Mouse (Mus musculus): ENCODE measurements around the gene Rela. TPM values are rescaled to one million over a fixed set of nuclear protein-coding genes. Genes with fewer than 3 reads are reported as not detected.

Gene Rela
- total RNA-seq, 2 experiments from 2014 or later: 25.4 to 37.1 TPM

DNA sequence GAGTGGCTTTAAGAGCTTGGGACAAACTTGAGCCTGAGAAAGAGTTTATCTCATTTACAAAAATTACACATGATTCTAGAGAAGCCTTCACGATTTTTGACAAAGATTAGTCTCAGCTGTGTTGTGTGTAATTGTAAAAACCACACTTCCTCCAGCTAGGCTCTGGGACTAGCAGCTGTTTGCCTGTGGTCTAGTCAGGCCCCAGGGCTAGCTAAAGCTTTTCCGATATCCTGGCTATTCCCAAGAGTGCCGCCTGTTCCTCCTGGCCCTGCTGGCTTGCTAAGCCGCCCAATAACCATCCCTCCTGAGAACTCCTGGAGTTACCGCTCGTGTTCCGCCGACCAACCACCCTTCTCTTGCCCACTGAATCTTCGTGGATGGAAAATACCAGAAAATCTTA lies 5.2 kb upstream of the Rela start:
- no peak for ATAC-seq (replicated peaks; ENCODE audit: poor library complexity, severe bottlenecking)

DNA sequence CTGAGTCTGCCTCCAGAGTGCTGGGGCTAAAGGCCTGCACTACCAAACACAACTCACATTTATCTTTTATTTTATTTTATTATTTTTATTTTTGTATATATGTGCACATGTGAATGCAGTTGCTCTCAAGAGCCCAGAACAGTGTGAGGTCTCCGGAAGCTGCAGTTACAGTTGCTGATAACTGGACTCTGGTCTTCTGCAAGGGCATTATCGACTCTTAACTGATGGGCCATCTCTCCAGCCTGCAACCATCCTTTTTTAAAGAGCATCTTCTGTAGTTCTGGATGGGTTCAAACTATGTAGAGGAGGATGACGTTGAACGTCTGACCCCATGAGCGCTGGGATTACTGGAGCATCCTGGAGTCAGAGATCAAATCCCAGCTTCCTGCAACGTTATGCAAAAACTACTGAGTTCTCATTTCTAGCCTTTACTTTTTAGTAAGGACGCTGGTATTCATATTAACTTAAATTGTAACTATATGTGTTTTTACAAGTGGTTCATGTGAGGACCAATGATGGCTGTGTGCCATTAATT lies 1.2 kb upstream of the Rela start:
- no peak for ATAC-seq (replicated peaks; ENCODE audit: poor library complexity, severe bottlenecking)

DNA sequence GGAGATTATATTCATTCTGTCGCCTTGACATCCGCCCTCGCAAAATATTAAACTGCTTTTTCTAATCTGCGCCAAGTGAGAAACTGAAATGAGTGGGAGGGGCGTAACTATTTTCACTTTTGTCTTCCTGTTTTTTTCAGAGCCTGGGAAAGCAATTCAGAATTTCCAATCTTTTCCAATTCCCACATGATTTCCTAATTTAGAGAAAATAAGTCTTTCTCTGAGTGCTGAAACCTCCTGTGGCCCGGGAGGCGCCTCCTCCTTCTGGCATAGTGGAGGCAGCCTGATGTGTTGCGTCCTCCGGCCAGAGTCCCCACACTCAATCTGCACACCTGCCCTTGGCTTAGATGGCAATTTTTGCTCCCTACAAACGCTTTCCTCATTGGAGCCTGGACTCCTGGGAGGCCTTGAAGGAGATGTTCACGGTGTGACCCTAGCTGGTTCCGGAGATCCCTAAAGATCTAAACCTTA lies 677 bp upstream of the Rela start:
- peak; percentile 9; the same call in 1 of the 2 replicates for ATAC-seq (replicated peaks; ENCODE audit: poor library complexity, severe bottlenecking)

GRCm38 (mm10) chr19:5638416-5639005 lies 1.2 kb downstream of the Rela start:
- ATAC-seq (replicated peaks; ENCODE audit: poor library complexity, severe bottlenecking): no peak

DNA sequence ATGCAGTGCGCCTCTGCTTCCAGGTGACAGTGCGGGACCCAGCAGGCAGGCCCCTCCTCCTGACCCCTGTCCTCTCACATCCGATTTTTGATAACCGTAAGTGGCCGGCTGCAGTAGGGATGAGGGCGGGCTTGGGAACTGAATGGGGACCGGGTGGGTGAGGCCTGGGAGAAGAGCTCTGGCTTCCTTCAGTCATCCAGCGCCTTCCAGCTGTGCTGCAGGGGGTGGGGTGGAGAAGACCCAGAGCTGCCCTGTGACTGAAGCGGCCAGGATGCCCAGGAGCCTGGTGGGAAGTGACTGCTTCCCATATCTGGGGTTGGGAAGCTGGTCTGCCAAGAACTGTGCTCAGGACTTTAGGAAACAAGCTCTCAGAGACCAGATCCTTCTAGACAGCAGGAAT lies 3.1 kb downstream of the Rela start:
- no peak for ATAC-seq (replicated peaks; ENCODE audit: poor library complexity, severe bottlenecking)

- no peak for ATAC-seq (replicated peaks; ENCODE audit: poor library complexity, severe bottlenecking)
Observed at GRCm38 (mm10) chr19:5641021-5641420, 3.7 kb downstream of the Rela start.

- no peak for ATAC-seq (replicated peaks; ENCODE audit: poor library complexity, severe bottlenecking)
Observed at GRCm38 (mm10) chr19:5641641-5642040, 4.4 kb downstream of the Rela start.

- ATAC-seq (replicated peaks; ENCODE audit: poor library complexity, severe bottlenecking): no peak
Observed at GRCm38 (mm10) chr19:5645280-5645679, 8.0 kb downstream of the Rela start.

DNA sequence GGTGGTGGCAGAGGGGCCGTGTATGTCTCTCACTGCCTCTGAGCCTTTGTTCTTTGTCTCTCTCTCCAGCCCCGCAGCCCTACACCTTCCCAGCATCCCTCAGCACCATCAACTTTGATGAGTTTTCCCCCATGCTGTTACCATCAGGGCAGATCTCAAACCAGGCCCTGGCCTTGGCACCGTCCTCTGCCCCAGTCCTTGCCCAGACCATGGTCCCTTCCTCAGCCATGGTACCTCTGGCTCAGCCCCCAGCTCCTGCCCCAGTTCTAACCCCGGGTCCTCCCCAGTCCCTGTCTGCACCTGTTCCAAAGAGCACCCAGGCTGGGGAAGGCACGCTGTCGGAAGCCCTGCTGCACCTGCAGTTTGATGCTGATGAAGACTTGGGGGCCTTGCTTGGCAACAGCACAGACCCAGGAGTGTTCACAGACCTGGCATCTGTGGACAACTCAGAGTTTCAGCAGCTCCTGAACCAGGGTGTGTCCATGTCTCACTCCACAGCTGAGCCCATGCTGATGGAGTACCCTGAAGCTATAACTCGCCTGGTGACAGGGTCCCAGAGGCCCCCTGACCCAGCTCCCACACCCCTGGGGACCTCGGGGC lies 9.5 kb downstream of the Rela start:
- ATAC-seq (replicated peaks; ENCODE audit: poor library complexity, severe bottlenecking): no peak

DNA sequence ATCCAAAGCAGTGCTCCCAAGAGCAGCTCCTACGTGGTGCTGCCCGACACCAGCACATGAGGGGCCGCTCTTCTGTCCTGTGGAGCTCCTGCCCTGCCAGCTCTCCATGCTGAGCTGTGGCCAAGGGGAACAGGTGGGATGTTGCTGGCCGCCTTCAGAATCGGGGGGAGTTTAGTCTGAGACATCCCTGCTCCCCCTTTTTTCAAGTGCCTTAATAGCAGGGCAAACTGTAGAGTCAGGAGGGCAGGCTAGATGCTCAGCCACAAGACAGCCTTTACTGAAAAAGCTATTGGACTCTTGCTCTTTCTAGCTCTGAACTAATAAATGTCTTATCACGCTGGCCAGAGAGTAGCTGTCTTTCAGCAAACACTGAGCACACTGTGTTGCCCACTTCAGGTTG lies 10.5 kb downstream of the Rela start:
- no peak for ATAC-seq (replicated peaks; ENCODE audit: poor library complexity, severe bottlenecking)

DNA sequence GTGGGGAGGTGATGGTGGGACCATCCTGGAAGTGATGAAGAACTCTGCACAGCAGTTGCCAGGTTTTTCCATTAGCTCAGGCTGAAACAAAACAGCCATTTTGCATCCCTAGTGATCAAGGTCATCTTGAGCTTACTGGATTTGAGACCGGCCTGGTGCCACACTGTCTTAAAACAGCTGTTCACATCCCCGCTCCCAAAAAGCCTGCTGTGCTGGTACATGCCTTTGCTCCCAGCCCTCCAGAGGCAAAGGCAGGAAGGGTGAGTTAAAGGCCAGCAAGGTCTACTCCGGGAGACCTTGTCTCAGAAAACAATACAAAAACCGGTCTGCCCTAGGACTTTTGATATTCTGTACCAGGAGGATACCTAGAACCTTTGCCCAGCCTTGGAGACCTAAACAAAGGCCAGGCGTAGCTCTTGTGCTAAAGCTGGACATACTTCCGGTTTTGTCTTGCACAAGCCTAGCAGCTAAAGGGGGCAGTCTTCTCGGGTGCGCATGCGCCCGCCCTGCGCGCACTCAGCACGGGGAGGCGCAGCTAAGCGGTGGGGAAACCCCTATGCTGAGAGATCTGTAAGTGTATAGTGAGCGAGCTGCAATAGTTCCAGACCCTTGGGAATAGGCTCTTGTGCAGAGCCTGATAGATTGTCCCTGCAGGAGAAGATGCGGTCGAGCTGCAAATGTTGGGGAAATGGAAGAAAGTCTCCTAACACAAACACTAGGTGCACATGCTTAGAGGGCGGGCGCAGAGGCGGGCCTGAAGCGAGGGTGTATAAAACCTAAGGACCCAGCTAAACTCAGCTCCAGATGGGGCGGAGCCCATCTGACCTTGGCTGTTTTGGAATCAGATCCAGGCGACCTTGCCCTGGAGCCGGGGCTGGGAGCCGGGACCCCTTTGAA lies 11.4 kb downstream of the Rela start:
- ATAC-seq (replicated peaks; ENCODE audit: poor library complexity, severe bottlenecking): peak; percentile 69

DNA sequence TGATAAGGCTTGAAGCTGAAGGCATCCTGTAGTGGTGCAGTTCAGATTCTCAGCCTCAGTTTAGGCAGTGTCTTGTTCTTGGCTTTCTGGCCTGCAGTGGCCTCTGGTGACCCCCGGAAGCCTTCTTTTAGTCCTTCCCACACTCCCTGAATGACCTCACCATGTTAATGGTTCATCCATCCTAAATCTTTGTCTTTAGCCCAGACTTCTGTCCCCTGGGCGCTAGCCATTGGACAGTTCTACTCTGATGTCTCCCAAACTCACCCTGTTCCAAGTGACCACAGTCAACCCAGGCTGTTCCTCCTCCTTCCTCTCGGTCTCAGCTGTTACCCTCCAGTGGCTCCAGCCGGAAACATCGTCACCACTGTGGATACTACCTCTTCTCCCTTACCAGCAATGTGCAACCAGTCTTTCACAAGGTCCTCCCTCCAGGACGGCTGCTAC lies 12.0 kb downstream of the Rela start:
- ATAC-seq (replicated peaks; ENCODE audit: poor library complexity, severe bottlenecking): peak; percentile 85

DNA sequence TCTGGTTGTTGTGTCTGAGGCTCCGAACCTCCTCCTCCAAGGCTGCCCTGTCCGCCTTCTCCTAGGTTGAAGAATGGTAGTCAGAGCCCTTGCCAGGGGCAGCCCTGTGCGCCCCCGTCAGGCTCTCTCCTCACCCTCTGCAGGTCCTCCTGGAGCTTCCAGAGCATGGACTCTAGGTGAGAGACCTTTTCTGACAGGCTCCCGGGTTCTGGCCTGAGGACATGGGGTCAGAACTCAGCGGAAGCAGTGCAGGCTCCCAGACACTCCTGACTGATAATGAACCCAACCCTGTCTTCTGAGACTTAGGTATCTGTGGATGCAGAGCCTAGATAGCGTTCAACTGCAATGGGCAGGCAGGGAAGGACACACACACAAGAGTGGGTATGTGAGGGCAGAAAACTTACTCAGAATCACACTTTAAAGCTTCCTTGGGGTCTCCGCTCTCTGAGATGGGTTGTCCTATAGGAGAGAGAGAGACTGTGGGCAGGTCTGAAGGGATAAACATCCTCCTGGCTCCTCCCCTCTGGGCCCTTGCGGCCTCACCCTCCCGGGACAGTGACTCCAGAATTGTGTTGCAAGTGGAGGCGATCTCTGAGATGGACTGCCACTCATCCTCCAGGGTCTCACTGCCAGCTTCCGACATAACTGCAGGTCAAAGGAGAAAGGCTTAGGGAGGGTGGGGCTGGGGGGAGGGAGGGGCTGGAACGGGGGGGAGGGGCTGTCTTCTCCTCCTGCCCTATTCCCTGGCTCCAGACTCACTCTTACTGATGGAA lies 14.4 kb downstream of the Rela start:
- no peak for ATAC-seq (replicated peaks; ENCODE audit: poor library complexity, severe bottlenecking)

DNA sequence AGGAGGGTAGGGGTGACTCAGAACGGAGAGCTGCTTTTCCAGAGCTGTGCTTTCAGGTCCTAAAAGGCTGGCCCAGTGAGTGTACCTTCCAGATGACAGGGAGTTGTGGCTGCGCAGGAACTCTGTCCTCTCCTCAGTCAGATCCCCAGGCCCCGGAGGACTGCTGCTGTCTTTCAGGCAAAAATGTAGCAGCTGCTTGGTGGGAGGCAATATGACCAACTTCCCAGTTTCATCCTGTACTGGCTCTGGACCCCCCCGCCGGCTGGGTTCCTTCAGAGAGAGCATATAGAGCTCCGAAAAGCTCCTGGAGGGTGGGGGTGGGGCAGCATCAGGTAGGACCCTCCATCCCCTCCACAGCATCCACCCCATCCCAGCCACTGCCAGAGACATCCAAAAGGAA lies 15.3 kb downstream of the Rela start:
- no peak for ATAC-seq (replicated peaks; ENCODE audit: poor library complexity, severe bottlenecking)

DNA sequence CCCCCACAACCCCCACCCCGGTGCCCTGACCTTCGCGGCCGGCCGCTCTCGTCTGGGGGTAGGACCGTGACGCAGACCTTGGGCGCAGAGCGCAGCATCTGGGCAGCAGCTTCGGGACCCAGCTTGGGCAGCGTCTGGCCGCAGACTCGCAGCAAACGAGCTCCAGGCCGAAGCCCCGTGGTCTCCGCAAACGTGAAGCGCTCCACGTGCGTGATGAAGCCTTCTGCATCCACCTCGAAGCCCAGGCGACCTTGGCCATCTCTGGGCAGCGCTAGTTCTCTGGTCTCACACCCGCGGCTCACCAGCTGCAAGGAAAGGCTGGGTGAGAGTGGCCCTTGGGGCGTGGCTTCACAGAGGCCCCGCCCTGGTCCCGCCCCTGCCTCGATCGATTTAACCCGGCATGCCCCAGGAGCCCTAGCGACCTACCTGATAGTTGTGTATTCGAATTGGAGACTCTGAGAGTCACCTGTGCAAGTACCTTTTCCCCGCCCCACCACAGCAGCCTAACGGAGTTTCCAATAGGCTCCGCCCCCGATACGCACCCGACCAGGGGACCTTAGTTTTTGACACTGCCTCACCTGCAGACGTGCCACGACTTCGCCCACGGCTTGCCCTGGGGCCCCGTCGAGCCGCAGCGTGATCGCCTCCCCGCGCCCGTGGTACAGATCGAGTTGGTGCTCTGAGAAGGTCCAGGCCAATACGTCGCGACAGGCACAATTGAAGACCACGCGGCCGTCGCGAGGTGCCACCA lies 16.9 kb downstream of the Rela start:
- no peak for ATAC-seq (replicated peaks; ENCODE audit: poor library complexity, severe bottlenecking)

- ATAC-seq (replicated peaks; ENCODE audit: poor library complexity, severe bottlenecking): no peak
Observed at GRCm38 (mm10) chr19:5654720-5655298, 17.5 kb downstream of the Rela start.

DNA sequence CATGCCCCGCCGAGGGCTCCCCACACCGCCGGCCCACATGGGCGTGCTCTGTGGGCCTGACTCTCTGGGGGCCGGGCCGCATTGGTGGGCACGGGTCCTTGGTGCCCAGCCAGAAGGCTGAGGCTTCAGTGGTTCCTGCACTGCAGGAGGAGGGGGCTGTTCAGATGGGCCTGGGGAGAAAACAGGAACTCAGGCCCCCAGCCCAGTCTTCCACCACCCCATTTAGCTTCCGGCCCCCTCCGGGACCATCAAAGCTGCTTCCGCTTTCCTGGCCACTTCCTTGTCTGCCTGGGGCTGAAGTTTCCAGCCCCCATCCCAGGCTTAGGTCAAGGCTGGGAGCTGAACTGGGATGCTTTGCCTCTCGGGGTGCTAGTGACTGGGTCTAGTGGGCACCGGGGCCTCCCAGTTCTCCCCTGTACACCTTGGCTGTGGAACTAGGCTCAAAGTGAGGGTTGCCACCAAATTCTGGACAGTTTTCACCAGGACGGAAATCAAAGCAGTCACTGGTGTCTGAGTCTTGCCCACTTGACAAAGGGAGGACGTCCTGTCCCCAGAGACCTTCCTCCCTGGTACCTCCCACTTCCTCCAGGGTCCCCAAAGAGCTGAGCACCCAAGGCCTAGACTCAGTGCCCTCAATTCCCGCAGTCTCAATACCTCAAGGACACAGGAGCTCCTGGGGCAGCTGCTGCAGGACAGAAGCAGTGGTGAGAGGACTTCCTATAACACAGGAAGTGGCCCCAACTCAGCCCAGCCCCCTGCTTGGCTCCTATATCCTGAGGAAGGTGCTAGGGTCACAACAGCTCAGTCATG lies 23.9 kb downstream of the Rela start:
- peak; percentile 65 for ATAC-seq (replicated peaks; ENCODE audit: poor library complexity, severe bottlenecking)

DNA sequence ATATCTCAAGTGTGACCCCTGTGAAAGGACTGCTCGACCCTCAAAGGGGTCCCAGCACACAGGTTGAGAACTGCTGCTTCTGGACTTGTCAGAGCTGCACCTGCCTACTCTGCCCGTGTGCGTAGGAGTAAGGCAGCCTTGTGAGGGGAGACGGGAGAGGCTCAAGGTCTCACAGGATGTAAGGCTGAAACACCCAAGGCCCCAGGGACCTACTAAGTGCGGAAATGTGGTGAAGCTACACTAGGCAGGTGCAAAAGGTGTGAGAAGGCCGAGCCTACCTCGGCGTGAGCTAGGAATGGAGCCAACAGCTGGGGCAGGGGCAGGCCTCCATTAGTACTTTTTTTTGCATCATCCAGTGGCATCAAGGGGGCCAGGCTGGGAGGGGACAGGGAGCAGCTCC lies 25.0 kb downstream of the Rela start:
- ATAC-seq (replicated peaks; ENCODE audit: poor library complexity, severe bottlenecking): no peak
